Mouse (Mus musculus): ENCODE measurements at regions not wholly inside any gene's neighbourhood (a gene's known extent, or its start where the extent isn't known, plus 50 kb on each side); places are given as distances from the start of the nearest gene placed in this dataset.

DNA sequence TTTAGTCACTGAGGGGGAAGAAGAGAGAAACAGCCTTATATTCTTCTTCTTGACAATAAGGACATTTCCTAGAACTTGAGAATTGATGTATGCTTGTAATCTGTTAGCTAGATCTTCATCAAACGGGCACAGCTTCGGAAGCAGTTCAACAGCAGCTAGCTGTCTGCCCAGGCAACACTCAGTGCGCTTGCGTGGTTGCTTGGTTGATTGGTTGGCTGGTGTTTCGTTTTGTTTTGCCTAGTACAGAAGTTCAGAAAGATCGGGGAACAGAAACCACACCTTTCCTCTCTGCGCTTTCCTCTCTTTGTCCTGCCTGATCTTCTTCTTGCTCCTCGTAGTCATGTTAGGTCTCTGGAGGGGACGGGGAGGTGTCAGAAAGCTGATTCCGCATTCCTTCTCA, 212.2 kb upstream of the Pmfbp1 start:
- WGBS = 79% methylated on average over 10 of the region's 10 CpGs
- H3K4me1 ChIP-seq (ENCODE audit: control insufficient read depth, insufficient read depth, low read length) = no peaks in the 10 kb centered on the region
- no peaks in the 10 kb centered on the region for H3K27me3 ChIP-seq (ENCODE audit: control insufficient read depth, insufficient read depth, low read length)
- no peak for DNase-seq
- no peak for ATAC-seq (ENCODE audit: low FRiP score, low TSS enrichment)
- H3K9ac ChIP-seq (replicated peaks; ENCODE audit: low read length) = no peak overlapping the region
- no peaks in the 10 kb centered on the region for H3K9me3 ChIP-seq (ENCODE audit: control insufficient read depth, low read length)
- H3K27ac ChIP-seq (replicated peaks; ENCODE audit: low read depth, low read length) = no peak overlapping the region
- H3K4me3 ChIP-seq (replicated peaks; ENCODE audit: low read depth, low read length) = no peak overlapping the region
- H3K36me3 ChIP-seq (ENCODE audit: control insufficient read depth, insufficient read depth, low read length) = no peaks in the 10 kb centered on the region
- no peak overlapping the region for H3K4me2 ChIP-seq (ENCODE audit: low read length)

GRCm38 (mm10) chr8:109310670-109311386, 183.0 kb upstream of the Pmfbp1 start:
- Histone ChIP-seq H3K4me2 (ENCODE audit: low read length) (peak overlapping the region; percentile 23), H3K27me3 (ENCODE audit: control insufficient read depth, insufficient read depth, low read length) (no peaks in the 10 kb centered on the region), H3K4me1 (ENCODE audit: control insufficient read depth, insufficient read depth, low read length) (peaks cover 38% of the 10 kb centered on the region), H3K27ac (replicated peaks; ENCODE audit: low read depth, low read length) (peak overlapping the region; percentile 87), H3K9ac (replicated peaks; ENCODE audit: low read length) (no peak overlapping the region), H3K4me3 (replicated peaks; ENCODE audit: low read depth, low read length) (no peak overlapping the region), H3K36me3 (ENCODE audit: control insufficient read depth, insufficient read depth, low read length) (no peaks in the 10 kb centered on the region), H3K9me3 (ENCODE audit: control insufficient read depth, low read length) (0 out of 2 replicates have a peak, but pooled peaks cover 3% of the 10 kb centered on the region)
- WGBS = 32% methylated on average over 17 of the region's 17 CpGs
- ATAC-seq (ENCODE audit: low FRiP score, low TSS enrichment) = peak; percentile 67; the same call in 1 of the 2 replicates
- DNase-seq = peak; percentile 80

DNA sequence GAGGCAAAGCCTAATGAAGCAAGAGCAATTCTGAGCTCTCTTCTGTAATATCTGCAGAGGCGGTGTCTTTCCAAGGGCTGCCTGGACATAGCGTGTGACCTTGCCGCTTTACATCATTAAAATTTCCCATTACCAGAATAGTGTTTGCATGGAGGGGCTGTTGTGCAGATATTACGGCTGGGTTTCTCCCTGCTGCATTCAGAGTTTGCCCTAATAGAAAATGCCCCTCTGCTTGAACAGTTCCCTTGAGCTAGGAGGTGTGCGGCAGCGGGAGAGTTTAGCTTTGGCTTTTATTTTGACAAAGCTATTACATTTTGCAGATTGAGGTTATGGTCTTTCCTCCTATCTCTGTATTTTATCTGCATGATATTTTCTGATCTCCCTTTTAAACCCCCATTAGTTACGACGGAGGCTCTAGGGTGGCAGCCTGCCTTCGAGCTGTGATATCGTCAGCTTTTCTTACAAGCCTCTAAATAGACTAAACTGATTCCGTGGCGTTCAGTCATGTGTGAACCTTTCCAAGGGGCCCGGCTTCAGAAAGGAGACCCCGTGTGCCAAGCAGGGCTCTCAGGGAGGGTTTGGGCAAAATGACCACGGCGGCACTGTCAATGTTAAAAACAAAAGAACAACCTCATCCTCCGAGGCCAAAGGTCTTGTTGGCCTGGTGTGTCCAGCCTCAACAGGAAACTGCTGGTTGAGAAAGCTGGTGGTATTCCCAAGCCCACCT, 182.2 kb upstream of the Pmfbp1 start:
- Histone ChIP-seq H3K27me3 (ENCODE audit: control insufficient read depth, insufficient read depth, low read length) (no peaks in the 10 kb centered on the region), H3K9me3 (ENCODE audit: control insufficient read depth, low read length) (0 out of 2 replicates have a peak, but pooled peaks cover 3% of the 10 kb centered on the region), H3K4me2 (ENCODE audit: low read length) (peak overlapping the region; percentile 23), H3K9ac (replicated peaks; ENCODE audit: low read length) (peak overlapping the region; percentile 26; the same call in 1 of the 2 replicates), H3K4me3 (replicated peaks; ENCODE audit: low read depth, low read length) (no peak overlapping the region), H3K27ac (replicated peaks; ENCODE audit: low read depth, low read length) (peak overlapping the region; percentile 87), H3K36me3 (ENCODE audit: control insufficient read depth, insufficient read depth, low read length) (no peaks in the 10 kb centered on the region), H3K4me1 (ENCODE audit: control insufficient read depth, insufficient read depth, low read length) (peaks cover 38% of the 10 kb centered on the region)
- WGBS = 13% methylated on average over 17 of the region's 17 CpGs
- no peak for ATAC-seq (ENCODE audit: low FRiP score, low TSS enrichment)
- peak; percentile 64 for DNase-seq

- 8% methylated on average over 8 of the region's 8 CpGs for WGBS
- Histone ChIP-seq H3K9ac (replicated peaks; ENCODE audit: low read length) (no peak overlapping the region), H3K4me3 (replicated peaks; ENCODE audit: low read depth, low read length) (no peak overlapping the region), H3K9me3 (ENCODE audit: control insufficient read depth, low read length) (0 out of 2 replicates have a peak, but pooled peaks cover 3% of the 10 kb centered on the region), H3K27me3 (ENCODE audit: control insufficient read depth, insufficient read depth, low read length) (no peaks in the 10 kb centered on the region), H3K27ac (replicated peaks; ENCODE audit: low read depth, low read length) (peak overlapping the region; percentile 87), H3K4me2 (ENCODE audit: low read length) (no peak overlapping the region), H3K36me3 (ENCODE audit: control insufficient read depth, insufficient read depth, low read length) (no peaks in the 10 kb centered on the region), H3K4me1 (ENCODE audit: control insufficient read depth, insufficient read depth, low read length) (peaks cover 38% of the 10 kb centered on the region)
- peak; percentile 25 for DNase-seq
- no peak for ATAC-seq (ENCODE audit: low FRiP score, low TSS enrichment)
Measured at GRCm38 (mm10) chr8:109312731-109313130, 181.1 kb upstream of the Pmfbp1 start.

- DNase-seq = peak; percentile 39
- no peak for ATAC-seq (ENCODE audit: low FRiP score, low TSS enrichment)
- H3K27ac ChIP-seq (replicated peaks; ENCODE audit: low read depth, low read length) = peak overlapping the region; percentile 61
- H3K9ac ChIP-seq (replicated peaks; ENCODE audit: low read length) = no peak overlapping the region; the same call in 1 of the 2 replicates
- H3K27me3 ChIP-seq (ENCODE audit: control insufficient read depth, insufficient read depth, low read length) = no peaks in the 10 kb centered on the region
- H3K4me2 ChIP-seq (ENCODE audit: low read length) = no peak overlapping the region
- no peaks in the 10 kb centered on the region for H3K9me3 ChIP-seq (ENCODE audit: control insufficient read depth, low read length)
- WGBS = 40% methylated on average over 11 of the region's 11 CpGs
- H3K4me1 ChIP-seq (ENCODE audit: control insufficient read depth, insufficient read depth, low read length) = peaks cover 10% of the 10 kb centered on the region; the same call in 1 of the 2 replicates
- no peak overlapping the region for H3K4me3 ChIP-seq (replicated peaks; ENCODE audit: low read depth, low read length)
- H3K36me3 ChIP-seq (ENCODE audit: control insufficient read depth, insufficient read depth, low read length) = no peaks in the 10 kb centered on the region
Measured at GRCm38 (mm10) chr8:109320955-109321354, 172.9 kb upstream of the Pmfbp1 start.

DNA sequence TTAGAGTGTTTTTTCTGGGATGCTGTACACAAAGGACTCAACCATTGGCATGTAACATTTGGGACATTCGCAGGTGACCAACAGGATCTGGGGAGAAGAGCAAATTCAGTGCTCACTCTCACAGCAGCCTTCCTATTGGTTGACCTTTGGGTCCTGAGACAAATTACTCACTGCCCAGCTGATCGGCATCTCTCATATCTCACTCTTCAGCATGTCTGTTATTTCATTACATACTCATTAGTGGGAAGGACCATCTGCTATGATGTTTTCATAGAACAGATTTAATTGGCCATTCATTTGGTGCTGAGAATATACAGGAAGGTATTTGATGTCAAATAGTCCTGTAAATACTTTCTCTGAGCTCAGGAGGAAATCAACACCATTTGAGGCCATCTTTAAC, 170.5 kb upstream of the Pmfbp1 start:
- Histone ChIP-seq H3K36me3 (ENCODE audit: control insufficient read depth, insufficient read depth, low read length) (no peaks in the 10 kb centered on the region), H3K4me2 (ENCODE audit: low read length) (no peak overlapping the region), H3K9ac (replicated peaks; ENCODE audit: low read length) (no peak overlapping the region), H3K4me3 (replicated peaks; ENCODE audit: low read depth, low read length) (no peak overlapping the region), H3K9me3 (ENCODE audit: control insufficient read depth, low read length) (no peaks in the 10 kb centered on the region), H3K27me3 (ENCODE audit: control insufficient read depth, insufficient read depth, low read length) (no peaks in the 10 kb centered on the region), H3K27ac (replicated peaks; ENCODE audit: low read depth, low read length) (no peak overlapping the region), H3K4me1 (ENCODE audit: control insufficient read depth, insufficient read depth, low read length) (peaks cover 10% of the 10 kb centered on the region; the same call in 1 of the 2 replicates)
- 82% methylated on average over 2 of the region's 2 CpGs for WGBS
- ATAC-seq (ENCODE audit: low FRiP score, low TSS enrichment) (no peak), DNase-seq (no peak)

- ATAC-seq (ENCODE audit: low FRiP score, low TSS enrichment) (no peak), DNase-seq (no peak)
- Histone ChIP-seq H3K4me3 (replicated peaks; ENCODE audit: low read depth, low read length) (no peak overlapping the region), H3K4me2 (ENCODE audit: low read length) (no peak overlapping the region), H3K4me1 (ENCODE audit: control insufficient read depth, insufficient read depth, low read length) (peaks cover 10% of the 10 kb centered on the region; the same call in 1 of the 2 replicates), H3K27me3 (ENCODE audit: control insufficient read depth, insufficient read depth, low read length) (no peaks in the 10 kb centered on the region), H3K9me3 (ENCODE audit: control insufficient read depth, low read length) (no peaks in the 10 kb centered on the region), H3K9ac (replicated peaks; ENCODE audit: low read length) (no peak overlapping the region), H3K36me3 (ENCODE audit: control insufficient read depth, insufficient read depth, low read length) (no peaks in the 10 kb centered on the region), H3K27ac (replicated peaks; ENCODE audit: low read depth, low read length) (no peak overlapping the region)
- 78% methylated on average over 9 of the region's 9 CpGs for WGBS
Measured at GRCm38 (mm10) chr8:109324241-109324640, 169.6 kb upstream of the Pmfbp1 start.

DNA sequence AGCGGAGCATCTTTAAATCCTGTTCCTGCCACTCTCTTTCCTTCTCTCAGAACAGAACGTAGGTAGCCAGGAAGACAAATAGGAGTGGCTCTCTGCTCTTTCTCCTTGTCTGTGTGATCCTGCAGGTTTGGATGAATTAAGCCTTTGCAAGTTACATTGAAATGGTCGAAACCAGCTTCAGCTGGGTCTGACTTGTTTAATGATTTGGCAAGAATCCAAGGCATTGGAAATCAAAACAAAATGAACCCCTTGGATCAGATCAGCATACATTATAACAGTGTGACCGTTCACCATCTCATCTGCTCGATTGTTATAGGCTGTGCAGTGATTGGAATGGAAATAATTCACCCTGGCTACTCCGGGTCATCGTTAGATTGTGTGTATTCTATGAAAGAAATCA, 157.6 kb upstream of the Pmfbp1 start:
- no peak overlapping the region for H3K4me3 ChIP-seq (replicated peaks; ENCODE audit: low read depth, low read length)
- ATAC-seq (ENCODE audit: low FRiP score, low TSS enrichment) (no peak), DNase-seq (peak; percentile 63)
- H3K36me3 ChIP-seq (ENCODE audit: control insufficient read depth, insufficient read depth, low read length) = no peaks in the 10 kb centered on the region
- H3K4me2 ChIP-seq (ENCODE audit: low read length) = no peak overlapping the region
- no peak overlapping the region for H3K9ac ChIP-seq (replicated peaks; ENCODE audit: low read length)
- H3K9me3 ChIP-seq (ENCODE audit: control insufficient read depth, low read length) = no peaks in the 10 kb centered on the region
- 46% methylated on average over 7 of the region's 7 CpGs for WGBS
- H3K4me1 ChIP-seq (ENCODE audit: control insufficient read depth, insufficient read depth, low read length) = peaks cover 19% of the 10 kb centered on the region
- peak overlapping the region; percentile 68 for H3K27ac ChIP-seq (replicated peaks; ENCODE audit: low read depth, low read length)
- H3K27me3 ChIP-seq (ENCODE audit: control insufficient read depth, insufficient read depth, low read length) = no peaks in the 10 kb centered on the region
